Mouse (Mus musculus) midbrain, embryonic 12.5 days (tissue): ENCODE results near the gene Tmem97. TPM values are rescaled to one million over a fixed set of nuclear protein-coding genes. Genes with fewer than 3 reads are reported as not detected.
"Not testable (repeated sequence)": the region's sequence is repeated elsewhere in the genome, so short reads cannot be mapped to it uniquely, and the experiment has no call there.

Experiments used
- ATAC-seq: fragments of 200-750 bp; cut with Nextera tagmentation; 2 replicates; pipeline ENCODE4 v1.8.0; 2017; ENCODE audit warnings: low read depth, moderate TSS enrichment, moderate library complexity; ENCODE audit not compliant: low FRiP score
- H3K27ac ChIP-seq: fragments of 300-500 bp; sonication (generic); replicated peaks from 2 replicates; pipeline ENCODE4 v1.5.1; 2016; ENCODE audit warnings: mild to moderate bottlenecking
- H3K27me3 ChIP-seq: fragments of 300-500 bp; sonication (generic); 2 replicates; pipeline ENCODE4 v1.6.1; 2016; ENCODE audit warnings: mild to moderate bottlenecking
- H3K36me3 ChIP-seq: fragments of 300-500 bp; sonication (generic); 2 replicates; pipeline ENCODE4 v1.6.1; 2016
- H3K4me1 ChIP-seq: fragments of 300-500 bp; sonication (generic); 2 replicates; pipeline ENCODE4 v1.6.1; 2016
- H3K4me2 ChIP-seq: fragments of 300-500 bp; sonication (generic); replicated peaks from 2 replicates; pipeline ENCODE4 v1.6.1; 2016; ENCODE audit warnings: mild to moderate bottlenecking, moderate library complexity
- H3K4me3 ChIP-seq: fragments of 300-500 bp; sonication (generic); 2 replicates; pipeline ENCODE4 v1.5.1; 2016; ENCODE audit warnings: mild to moderate bottlenecking
- H3K9ac ChIP-seq: fragments of 300-500 bp; sonication (generic); replicated peaks from 2 replicates; pipeline ENCODE4 v1.6.1; 2016; ENCODE audit warnings: mild to moderate bottlenecking, moderate library complexity
- H3K9me3 ChIP-seq: fragments of 300-500 bp; sonication (generic); 2 replicates; pipeline ENCODE4 v1.6.1; 2016; ENCODE audit warnings: mild to moderate bottlenecking
- WGBS: fragments of 180-500 bp; shearing (Covaris S2); methylation state at CpG from one replicate; pipeline ENCODE4 v1.1.7; 2016; 5-methylcytosine and 5-hydroxymethylcytosine counted together
- polyA plus RNA-seq: library from polyadenylated mRNA; unstranded; fragments of >200 nt; fragmentation: Nextera tagmentation; extraction: Ambion mirVana; gene quantifications from 2 replicates; pipeline ENCODE4 v1.2.1, GENCODE M21; 2016

The Tmem97 gene
- polyA plus RNA-seq, 1 experiment from 2014 or later = 51.7 TPM

GRCm38 (mm10) chr11:78547718-78548460 lies 2.7 kb downstream of the Tmem97 start:
- Histone ChIP-seq H3K27me3 (no peaks in the 10 kb centered on the region), H3K4me3 (no peak overlapping the region), H3K9ac (no peak overlapping the region), H3K27ac (no peak overlapping the region), H3K9me3 (no peaks in the 10 kb centered on the region), H3K36me3 (peaks cover 23% of the 10 kb centered on the region), H3K4me1 (peaks cover 20% of the 10 kb centered on the region), H3K4me2 (no peak overlapping the region)
- ATAC-seq = no peak
- 88% methylated on average over 2 of the region's 2 CpGs for WGBS

- peaks cover 42% of the 10 kb centered on the region for H3K36me3 ChIP-seq
- no peaks in the 10 kb centered on the region for H3K9me3 ChIP-seq
- H3K27me3 ChIP-seq = no peaks in the 10 kb centered on the region
- 79% methylated on average over 8 of the region's 8 CpGs for WGBS
- H3K4me3 ChIP-seq = no peak overlapping the region
- no peak overlapping the region for H3K4me2 ChIP-seq
- H3K27ac ChIP-seq = no peak overlapping the region
- ATAC-seq = no peak
- peaks cover 20% of the 10 kb centered on the region for H3K4me1 ChIP-seq
- H3K9ac ChIP-seq = no peak overlapping the region
Measured at GRCm38 (mm10) chr11:78545181-78545580, 5.4 kb downstream of the Tmem97 start.

GRCm38 (mm10) chr11:78544449-78545111 lies 6.0 kb downstream of the Tmem97 start:
- Histone ChIP-seq H3K27ac (no peak overlapping the region), H3K36me3 (peaks cover 48% of the 10 kb centered on the region), H3K4me1 (peaks cover 14% of the 10 kb centered on the region), H3K4me3 (no peak overlapping the region), H3K9me3 (no peaks in the 10 kb centered on the region), H3K9ac (no peak overlapping the region), H3K27me3 (no peaks in the 10 kb centered on the region), H3K4me2 (no peak overlapping the region)
- 95% methylated on average over 7 of the region's 7 CpGs for WGBS
- no peak for ATAC-seq

- WGBS = 84% methylated on average over 3 of the region's 3 CpGs
- H3K36me3 ChIP-seq = peaks cover 54% of the 10 kb centered on the region
Measured at GRCm38 (mm10) chr11:78540358-78540757, 10.2 kb downstream of the Tmem97 start.

GRCm38 (mm10) chr11:78536690-78537084 lies 13.9 kb downstream of the Tmem97 start:
- Histone ChIP-seq H3K36me3 (peaks cover 30% of the 10 kb centered on the region), H3K4me3 (peak overlapping the region; percentile 79), H3K4me1 (peaks cover 27% of the 10 kb centered on the region), H3K9ac (peak overlapping the region; percentile 80), H3K27ac (peak overlapping the region; percentile 85), H3K9me3 (no peaks in the 10 kb centered on the region), H3K4me2 (peak overlapping the region; percentile 89), H3K27me3 (no peaks in the 10 kb centered on the region)
- ATAC-seq = peak; percentile 1; the same call in 1 of the 2 replicates
- 4% methylated on average over 14 of the region's 14 CpGs for WGBS

More at GRCm38 (mm10) chr11:78540358-78540757, 10.2 kb downstream of the Tmem97 start:
- Histone ChIP-seq H3K4me1 (peaks cover 16% of the 10 kb centered on the region), H3K4me2 (no peak overlapping the region), H3K27ac (no peak overlapping the region), H3K27me3 (no peaks in the 10 kb centered on the region), H3K4me3 (no peak overlapping the region), H3K9ac (no peak overlapping the region), H3K9me3 (no peaks in the 10 kb centered on the region)
- no peak for ATAC-seq

GRCm38 (mm10) chr11:78536080-78536689 lies 14.4 kb downstream of the Tmem97 start, which contains the start of the genes Tnfaip1 and Ift20:
Tnfaip1 (minus strand) TSS chr11:78536332.
Ift20 (plus strand) TSS chr11:78536361.
- Histone ChIP-seq H3K4me3 (peak within 1 kb of the TSS; percentile 79), H3K27ac (peak within 1 kb of the TSS; percentile 89), H3K9me3 (no peaks in the 10 kb centered on the region), H3K27me3 (no peaks in the 10 kb centered on the region), H3K4me2 (peak within 1 kb of the TSS; percentile 89), H3K4me1 (peaks cover 27% of the 10 kb centered on the region), H3K9ac (peak within 1 kb of the TSS; percentile 80), H3K36me3 (peaks cover 29% of the 10 kb centered on the region)
- under 1% methylated on average over 52 of the region's 52 CpGs for WGBS
- ATAC-seq = peak; percentile 98

GRCm38 (mm10) chr11:78535376-78536079 lies 15.0 kb downstream of the Tmem97 start:
- peaks cover 25% of the 10 kb centered on the region for H3K36me3 ChIP-seq
- peak; percentile 31 for ATAC-seq
- H3K9ac ChIP-seq = peak overlapping the region; percentile 74
- peak overlapping the region; percentile 89 for H3K4me2 ChIP-seq
- 1% methylated on average over 23 of the region's 23 CpGs for WGBS
- H3K27me3 ChIP-seq = no peaks in the 10 kb centered on the region
- H3K4me3 ChIP-seq = peak overlapping the region; percentile 79
- peak overlapping the region; percentile 89 for H3K27ac ChIP-seq
- peaks cover 27% of the 10 kb centered on the region for H3K4me1 ChIP-seq
- H3K9me3 ChIP-seq = no peaks in the 10 kb centered on the region

GRCm38 (mm10) chr11:78534516-78534915 lies 16.1 kb downstream of the Tmem97 start:
- no peak for ATAC-seq
- Histone ChIP-seq H3K27ac (no peak overlapping the region), H3K9me3 (no peaks in the 10 kb centered on the region), H3K36me3 (peaks cover 25% of the 10 kb centered on the region), H3K4me2 (peak overlapping the region; percentile 89), H3K4me3 (0 out of 2 replicates have a peak overlapping the region, but pooled peaks have one; percentile 79), H3K27me3 (no peaks in the 10 kb centered on the region), H3K9ac (no peak overlapping the region), H3K4me1 (peaks cover 27% of the 10 kb centered on the region)
- 93% methylated on average over 4 of the region's 4 CpGs for WGBS

- H3K27me3 ChIP-seq, H3K27ac ChIP-seq, H3K4me3 ChIP-seq, H3K9ac ChIP-seq, ATAC-seq, H3K4me2 ChIP-seq, H3K9me3 ChIP-seq: not testable (repeated sequence)
- Histone ChIP-seq H3K36me3 (peaks cover 43% of the 10 kb centered on the region), H3K4me1 (peaks cover 12% of the 10 kb centered on the region)
- 96% methylated on average over 10 of the region's 10 CpGs for WGBS
Measured at GRCm38 (mm10) chr11:78531515-78531914, 19.1 kb downstream of the Tmem97 start.

- no peak for ATAC-seq
- Histone ChIP-seq H3K4me1 (peaks cover 12% of the 10 kb centered on the region), H3K4me3 (no peak overlapping the region), H3K4me2 (no peak overlapping the region), H3K27me3 (no peaks in the 10 kb centered on the region), H3K36me3 (peaks cover 47% of the 10 kb centered on the region), H3K9ac (no peak overlapping the region), H3K9me3 (no peaks in the 10 kb centered on the region), H3K27ac (no peak overlapping the region)
- 82% methylated on average over 6 of the region's 6 CpGs for WGBS
Measured at GRCm38 (mm10) chr11:78531046-78531445, 19.5 kb downstream of the Tmem97 start.

GRCm38 (mm10) chr11:78530001-78530400 lies 20.6 kb downstream of the Tmem97 start:
- no peak overlapping the region for H3K9ac ChIP-seq
- H3K36me3 ChIP-seq = peaks cover 58% of the 10 kb centered on the region
- H3K4me1 ChIP-seq = peaks cover 7% of the 10 kb centered on the region
- no peaks in the 10 kb centered on the region for H3K27me3 ChIP-seq
- H3K4me3 ChIP-seq = no peak overlapping the region
- H3K27ac ChIP-seq = no peak overlapping the region
- ATAC-seq = no peak
- no peak overlapping the region for H3K4me2 ChIP-seq
- H3K9me3 ChIP-seq = no peaks in the 10 kb centered on the region
- 92% methylated on average over 12 of the region's 12 CpGs for WGBS
